Mouse (Mus musculus) cerebellum, postnatal 4 days (tissue): ENCODE results near the gene Rab26.

Source experiments
- DNase-seq, 2 experiments: peaks; one replicate each; pipeline ENCODE4 v3.0.0; 2022; ENCODE audit warnings: low spot score in 2 of 2, mixed read lengths in 1 of 2

The Rab26 gene

DNA sequence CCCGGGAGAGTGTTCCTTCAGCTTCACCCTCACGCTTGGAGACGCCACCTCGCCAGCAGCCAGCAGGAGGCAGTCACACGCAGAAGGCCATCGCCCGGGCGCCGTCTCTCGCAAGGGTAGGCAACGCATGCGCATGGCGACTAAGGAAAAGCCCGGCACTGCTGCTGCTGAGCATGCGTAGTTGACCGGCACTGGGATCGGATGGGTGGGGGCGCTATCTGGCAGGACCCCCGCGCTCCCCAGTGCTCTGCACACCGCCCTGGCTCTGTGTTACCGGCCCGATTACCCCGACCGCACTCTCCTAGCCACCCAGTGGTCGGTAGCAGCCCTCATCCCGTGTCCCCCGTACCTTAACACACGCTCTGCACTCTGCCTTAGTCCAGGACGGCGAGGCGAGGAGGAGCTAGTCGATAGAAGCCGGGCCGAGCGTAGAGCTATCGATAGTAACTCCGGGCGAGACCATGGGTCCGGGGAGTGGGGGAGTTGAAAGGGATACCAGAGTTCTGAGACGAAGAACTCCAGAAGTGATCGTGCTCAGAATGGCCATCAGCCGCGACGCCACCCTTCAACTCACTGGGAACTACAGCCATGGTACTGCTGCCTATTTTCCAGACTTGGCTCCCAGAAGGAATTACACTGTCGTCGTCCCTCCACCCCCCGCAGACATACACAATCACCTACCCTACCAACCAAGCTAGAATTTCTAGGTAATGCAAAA is 55.2 kb downstream of the Rab26 start, which contains the start of gene Mlst8:
Gene Mlst8 (minus strand): TSS at position 416 of the 718 bp plus-strand sequence.
- peak; percentile 95 to 98 for DNase-seq

DNA sequence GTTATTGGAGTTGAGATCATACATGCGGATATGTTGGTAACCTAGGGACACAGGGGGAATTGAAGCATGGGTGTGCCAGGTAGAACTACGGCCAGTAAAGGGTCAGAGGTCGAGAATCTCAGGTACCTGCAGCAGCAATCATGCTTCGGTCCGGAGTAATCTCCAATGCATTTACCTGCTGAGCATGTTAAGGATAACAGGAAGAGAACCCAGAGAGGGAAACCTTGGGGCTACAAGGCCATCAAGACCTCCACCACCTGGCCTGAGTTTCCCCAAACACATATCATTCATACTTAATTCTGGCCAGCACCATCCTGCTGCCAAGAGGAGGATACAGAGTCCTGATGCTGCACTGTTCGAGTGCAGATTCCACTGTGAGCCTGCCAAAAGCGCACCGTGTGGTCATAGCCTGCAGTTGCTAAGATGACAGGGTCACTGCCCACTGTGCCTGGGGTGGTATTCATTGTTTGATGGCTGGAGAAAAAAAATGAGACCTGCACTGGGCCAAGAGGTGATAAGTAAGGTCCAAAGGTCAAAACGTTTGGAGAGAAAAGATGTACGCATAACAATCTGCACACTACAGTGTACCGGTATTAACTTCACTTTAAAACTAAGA is 55.9 kb downstream of the Rab26 start:
- DNase-seq: no peak
